16 mouse cellular contexts compared by ENCODE assay signal in genomic region chr11:61960096-61960495, GRCm38 (mm10).
"Had no signal": no experiment of that assay in that cellular context is flagged by ENCODE, and none has a peak within 500 bp of the region (broad histone marks: within the 10 kb centered on the region; RNA-seq: fewer than 3 reads in every experiment).

No protein-coding gene starts in this region.

- H3K9ac ChIP-seq: kidney, embryonic 15.5 days; limb, embryonic 12.5 days; limb, embryonic 15.5 days had no signal

- H3K9me3 ChIP-seq: kidney, embryonic 15.5 days; limb, embryonic 12.5 days; limb, embryonic 15.5 days had no signal

- H3K4me3 ChIP-seq: kidney, embryonic 15.5 days; limb, embryonic 12.5 days; limb, embryonic 15.5 days had no signal

- H3K4me2 ChIP-seq: kidney, embryonic 15.5 days; limb, embryonic 12.5 days; limb, embryonic 15.5 days; midbrain, embryonic 11.5 days had no signal

- DNase-seq: kidney, adult 11 months; kidney, adult 8-10 months; kidney, postnatal 10 days; kidney, postnatal 36 days; left cerebral cortex, postnatal 4 days; lung, adult 2 months; lung, postnatal 14 days; lung, postnatal 4 days; midbrain, embryonic 14.5 days; thymus, adult 18-20 months; thymus, postnatal 14 days; thymus, postnatal 4 days had no signal

- H3K36me3 ChIP-seq: kidney, embryonic 15.5 days; limb, embryonic 12.5 days; limb, embryonic 15.5 days had no signal

- H3K27ac ChIP-seq: kidney, embryonic 15.5 days; limb, embryonic 12.5 days; limb, embryonic 15.5 days had no signal
